Mouse (Mus musculus) CH12.LX (cell line): ENCODE results near the gene Tmem9. TPM values are rescaled to one million over a fixed set of nuclear protein-coding genes. Genes with fewer than 3 reads are reported as not detected.

Experiments used
- DNase-seq: peaks from one replicate; pipeline ENCODE4 v3.0.0-alpha.2; 2013; ENCODE audit errors: extremely low read depth
- H3K27ac ChIP-seq: 2 replicates; pipeline ENCODE4 v1.5.1; 2012; ENCODE audit warnings: low read depth, mild to moderate bottlenecking, control low read depth, moderate library complexity; ENCODE audit not compliant: insufficient read depth
- H3K27me3 ChIP-seq: replicated peaks from 2 replicates; pipeline ENCODE3; 2012; ENCODE audit warnings: inconsistent platforms
- H3K36me3 ChIP-seq, 2 experiments: replicated peaks in 1 of 2; 2 replicates each; pipeline versions ENCODE3 to v1.6.1; 2012; ENCODE audit warnings: inconsistent platforms in 1 of 2, low read length in 1 of 2, mild to moderate bottlenecking in 1 of 2, mixed read lengths in 1 of 2, moderate library complexity in 1 of 2; ENCODE audit not compliant: control insufficient read depth in 1 of 2, insufficient read depth in 1 of 2
- H3K4me1 ChIP-seq, 2 experiments: 2 replicates each; pipeline ENCODE4 v1.6.1; 2012; ENCODE audit warnings: inconsistent platforms in 1 of 2, moderate library complexity in 1 of 2; ENCODE audit not compliant: insufficient read depth in 2 of 2, control insufficient read depth in 1 of 2
- H3K4me2 ChIP-seq: 2 replicates; pipeline ENCODE4 v1.6.1; 2012; ENCODE audit warnings: low read depth, mild to moderate bottlenecking, control low read depth; ENCODE audit not compliant: poor library complexity, insufficient read depth, severe bottlenecking
- H3K4me3 ChIP-seq, 3 experiments: fragments of 150-350 bp in 1 of 3; sonication (generic) in 1 of 3; replicated peaks in 1 of 3; 2 replicates each; pipeline versions ENCODE3 to v1.5.1; 2011 to 2012; ENCODE audit warnings: low read depth in 2 of 3, low read length in 2 of 3, mild to moderate bottlenecking in 2 of 3, moderate library complexity in 2 of 3, control low read depth in 1 of 3, improper control_type of control experiment in 1 of 3, inconsistent platforms in 1 of 3, mixed read lengths in 1 of 3; ENCODE audit not compliant: poor library complexity in 1 of 3
- H3K79me2 ChIP-seq: replicated peaks from 2 replicates; pipeline ENCODE4 v1.6.1; 2012; ENCODE audit warnings: mild to moderate bottlenecking, moderate library complexity; ENCODE audit not compliant: control insufficient read depth, poor library complexity, insufficient read depth, severe bottlenecking; ENCODE audit errors: extremely low read depth
- H3K9ac ChIP-seq: 2 replicates; pipeline ENCODE4 v1.6.1; 2012; ENCODE audit warnings: low read depth, mild to moderate bottlenecking, control low read depth, moderate library complexity; ENCODE audit not compliant: insufficient read depth
- H3K9me3 ChIP-seq: replicated peaks from 2 replicates; pipeline ENCODE3; 2012; ENCODE audit warnings: low read length, inconsistent platforms, mixed read lengths
- CHD1 ChIP-seq: IDR thresholded peaks from 2 replicates; pipeline ENCODE4 v1.6.1; 2012; ENCODE audit warnings: low read depth, low read length, improper control_type of control experiment, inconsistent platforms
- CTCF ChIP-seq, 2 experiments: IDR thresholded peaks in 1 of 2; conservative IDR thresholded peaks in 1 of 2; 2 replicates each; pipeline ENCODE4 v1.5.1; 2011 to 2012; ENCODE audit warnings: low read depth in 2 of 2, low read length in 2 of 2, improper control_type of control experiment in 1 of 2, inconsistent platforms in 1 of 2, mild to moderate bottlenecking in 1 of 2, moderate library complexity in 1 of 2
- ELF1 ChIP-seq: IDR thresholded peaks from 2 replicates; pipeline ENCODE4 v1.6.1; 2014; ENCODE audit warnings: low read depth, mild to moderate bottlenecking, inconsistent platforms, low read length, improper control_type of control experiment
- MAFK ChIP-seq: IDR thresholded peaks from 2 replicates; pipeline ENCODE4 v1.6.1; 2011; ENCODE audit warnings: low read length, improper control_type of control experiment; ENCODE audit not compliant: insufficient replicate concordance
- MAX ChIP-seq: IDR thresholded peaks from 2 replicates; pipeline ENCODE4 v1.6.1; 2011; ENCODE audit warnings: low read length, improper control_type of control experiment
- MEF2A ChIP-seq: IDR thresholded peaks from 2 replicates; pipeline ENCODE4 v1.6.1; 2014; ENCODE audit warnings: low read depth, mild to moderate bottlenecking, inconsistent platforms, low read length, improper control_type of control experiment, borderline replicate concordance
- NRF1 ChIP-seq: IDR thresholded peaks from 2 replicates; pipeline ENCODE4 v1.6.1; 2014; ENCODE audit warnings: low read depth, mild to moderate bottlenecking, inconsistent platforms, low read length, improper control_type of control experiment, moderate library complexity
- RAD21 ChIP-seq: IDR thresholded peaks from 2 replicates; pipeline ENCODE4 v1.6.1; 2011; ENCODE audit warnings: low read depth, mild to moderate bottlenecking, low read length, improper control_type of control experiment, moderate library complexity
- RCOR1 ChIP-seq: conservative IDR thresholded peaks from 2 replicates; pipeline ENCODE4 v1.6.1; 2012; ENCODE audit warnings: low read depth, mild to moderate bottlenecking, inconsistent platforms, low read length, improper control_type of control experiment
- SMC3 ChIP-seq: IDR thresholded peaks from 2 replicates; pipeline ENCODE4 v1.6.1; 2011; ENCODE audit warnings: low read depth, low read length, improper control_type of control experiment
- UBTF ChIP-seq: IDR thresholded peaks from 2 replicates; pipeline ENCODE4 v1.6.1; 2012; ENCODE audit warnings: low read depth, mild to moderate bottlenecking, inconsistent platforms, low read length, improper control_type of control experiment, moderate library complexity
- USF1 ChIP-seq: IDR thresholded peaks from 2 replicates; pipeline ENCODE4 v1.6.1; 2014; ENCODE audit warnings: low read depth, mild to moderate bottlenecking, inconsistent platforms, low read length, improper control_type of control experiment
- USF2 ChIP-seq: conservative IDR thresholded peaks from 2 replicates; pipeline ENCODE4 v1.6.1; 2011; ENCODE audit warnings: low read depth, low read length, improper control_type of control experiment
- ZC3H11A ChIP-seq: IDR thresholded peaks from 2 replicates; pipeline ENCODE4 v1.6.1; 2012; ENCODE audit warnings: low read depth, mild to moderate bottlenecking, inconsistent platforms, low read length, improper control_type of control experiment
- dilution Hi-C: fragments of 300-500 bp; cut with MboI; formaldehyde crosslinking; loops from 2 replicates; pipeline ENCODE4 v1.14.3; 2020; ENCODE audit warnings: low sequenced_read_pairs; ENCODE audit not compliant: extremely low pct_unique_long_range_greater_than_20kb, extremely low pct_ligation_motif_present
- in situ Hi-C: fragments of 300-500 bp; cut with MboI; formaldehyde crosslinking; loops from 3 replicates; pipeline ENCODE4 v1.14.3; 2019; ENCODE audit warnings: low sequenced_read_pairs, low pct_ligation_motif_present, low pct_unique_long_range_greater_than_20kb, mixed read lengths
- polyA plus RNA-seq: library from polyadenylated mRNA; unstranded; fragments of >175 nt; gene quantifications from 2 replicates; pipeline ENCODE4 v1.2.1, GENCODE M21; 2012; ENCODE audit warnings: low read depth; ENCODE audit not compliant: insufficient read length
- total RNA-seq, 2 experiments: library from RNA; depleted of rRNA; stranded (reverse); fragments of 300-350 nt in 1 of 2; fragments of >200 nt in 1 of 2; gene quantifications; 2 replicates each; pipeline ENCODE4 v1.2.3; 2012 to 2014

The Tmem9 gene
- total and polyA plus RNA-seq, 3 experiments: 22.2 to 28.2 (median 23.9) TPM

- no peak overlapping the region for H3K4me3 ChIP-seq
- in situ Hi-C loops: loop anchor here (10.0 kb wide), 2 partner anchors 76 to 174 kb away; partner anchors contain the start of gene Mroh3
- no peaks in the 10 kb centered on the region for H3K36me3 ChIP-seq
- TF ChIP-seq CHD1 (no peak), MAFK (no peak), USF2 (no peak), ZC3H11A (no peak), UBTF (no peak), USF1 (no peak), MEF2A (no peak), NRF1 (no peak), RCOR1 (no peak), SMC3 (no peak)
- TF ChIP-seq, all 38 proteins: peak for 0
- H3K27me3 ChIP-seq: peaks cover 31% of the 10 kb centered on the region
- H3K9me3 ChIP-seq: no peaks in the 10 kb centered on the region
- dilution Hi-C loops: no loop called here
- H3K4me1 ChIP-seq: no peaks in the 10 kb centered on the region
- no peak overlapping the region for H3K9ac ChIP-seq
- no peak overlapping the region for H3K27ac ChIP-seq
- no peak overlapping the region for H3K4me2 ChIP-seq
- no peak for DNase-seq
- H3K79me2 ChIP-seq: no peaks in the 10 kb centered on the region
Measured at GRCm38 (mm10) chr1:136040874-136041273, 32.9 kb downstream of the Tmem9 start.

- in situ Hi-C loops: loop anchor here (10.0 kb wide), 2 partner anchors 81 to 169 kb away; partner anchors contain the start of gene Mroh3
- Histone ChIP-seq H3K27me3 (peaks cover 52% of the 10 kb centered on the region), H3K79me2 (no peaks in the 10 kb centered on the region), H3K9ac (no peak overlapping the region), H3K4me2 (no peak overlapping the region), H3K4me1 (no peaks in the 10 kb centered on the region), H3K27ac (no peak overlapping the region), H3K36me3 (no peaks in the 10 kb centered on the region), H3K9me3 (no peaks in the 10 kb centered on the region), H3K4me3 (no peak overlapping the region)
- TF ChIP-seq SMC3 (peak; percentile 82), ELF1 (no peak), CTCF (conservative IDR thresholded peaks at IDR 0.05 in 1 of 2, IDR thresholded peaks at IDR 0.05 in 1 of 2; ENCODE audit: low read depth in 2 of 2, low read length in 2 of 2) (peak; percentile 37 to 84; a peak in 3 of 4 replicates), RAD21 (peak; percentile 51)
- DNase-seq: peak; percentile 52
- dilution Hi-C loops: no loop called here
Measured at GRCm38 (mm10) chr1:136045774-136046173, 37.8 kb downstream of the Tmem9 start.

GRCm38 (mm10) chr1:136047432-136047831 is 39.5 kb downstream of the Tmem9 start:
- no peak overlapping the region for H3K27ac ChIP-seq
- H3K4me1 ChIP-seq: no peaks in the 10 kb centered on the region
- dilution Hi-C loops: no loop called here
- H3K9me3 ChIP-seq: no peaks in the 10 kb centered on the region
- H3K27me3 ChIP-seq: peaks cover 51% of the 10 kb centered on the region
- H3K36me3 ChIP-seq: no peaks in the 10 kb centered on the region
- no peak overlapping the region for H3K4me2 ChIP-seq
- in situ Hi-C loops: loop anchor here (10.0 kb wide), 2 partner anchors 83 to 167 kb away; partner anchors contain the start of gene Mroh3
- TF ChIP-seq RAD21: peak; percentile 56
- TF ChIP-seq SMC3: peak; percentile 50
- TF ChIP-seq CTCF (conservative IDR thresholded peaks at IDR 0.05 in 1 of 2, IDR thresholded peaks at IDR 0.05 in 1 of 2; ENCODE audit: low read depth in 2 of 2, low read length in 2 of 2): peak; percentile 48 to 74; a peak in 3 of 4 replicates
- TF ChIP-seq USF1: no peak
- no peak for TF ChIP-seq MAX
- DNase-seq: peak; percentile 35
- no peaks in the 10 kb centered on the region for H3K79me2 ChIP-seq
- H3K9ac ChIP-seq: no peak overlapping the region
- H3K4me3 ChIP-seq: no peak overlapping the region
